Mouse (Mus musculus): ENCODE data around the gene Fkbp2. TPM values are rescaled to one million over a fixed set of nuclear protein-coding genes. Genes with fewer than 3 reads are reported as not detected.
A peak's percentile ranks its signal among the peaks of the same experiment; 100 is the strongest.
"Not testable (repeated sequence)": the region's sequence is repeated elsewhere in the genome, so short reads cannot be mapped to it uniquely, and the experiment has no call there.

Fkbp2 gene
- total RNA-seq, 1 experiment from 2014 or later = 32.4 TPM

GRCm38 (mm10) chr19:6993011-6993770 lies 12.9 kb upstream of the Fkbp2 start:
- ATAC-seq (ENCODE audit: extremely low read depth, insufficient number of reproducible peaks, low FRiP score, poor library complexity, severe bottlenecking) = no peak

- peak; percentile 94 for ATAC-seq (ENCODE audit: extremely low read depth, insufficient number of reproducible peaks, low FRiP score, poor library complexity, severe bottlenecking)
Observed at GRCm38 (mm10) chr19:6992011-6992858, 11.9 kb upstream of the Fkbp2 start, which contains the start of gene Dnajc4. TSS of gene Dnajc4 (minus strand) at chr19:6992572.

- ATAC-seq (ENCODE audit: extremely low read depth, insufficient number of reproducible peaks, low FRiP score, poor library complexity, severe bottlenecking) = not testable (repeated sequence)
Observed at GRCm38 (mm10) chr19:6991166-6991565, 10.9 kb upstream of the Fkbp2 start.

DNA sequence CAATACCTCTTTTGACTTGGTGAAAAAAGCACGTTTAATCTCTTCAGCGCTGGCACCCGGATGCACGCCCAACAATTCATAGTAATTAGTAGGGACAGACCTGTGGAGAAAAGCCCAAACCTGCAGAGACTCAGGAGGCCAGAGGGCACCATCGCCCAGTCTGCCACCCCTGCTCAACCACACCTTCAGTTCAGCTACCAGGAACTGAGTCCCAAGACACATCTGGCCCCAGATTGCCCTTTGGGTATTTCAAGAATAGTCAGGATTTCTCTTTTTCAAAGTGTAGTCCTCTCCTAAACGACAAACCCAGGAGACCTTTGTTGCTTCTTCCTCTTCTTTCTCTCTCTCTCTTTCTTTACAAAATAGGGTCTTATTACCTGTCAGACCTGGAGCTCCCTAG lies 10.4 kb upstream of the Fkbp2 start:
- no peak for ATAC-seq (ENCODE audit: extremely low read depth, insufficient number of reproducible peaks, low FRiP score, poor library complexity, severe bottlenecking)

GRCm38 (mm10) chr19:6989251-6989650 lies 8.9 kb upstream of the Fkbp2 start:
- no peak for ATAC-seq (ENCODE audit: extremely low read depth, insufficient number of reproducible peaks, low FRiP score, poor library complexity, severe bottlenecking)

DNA sequence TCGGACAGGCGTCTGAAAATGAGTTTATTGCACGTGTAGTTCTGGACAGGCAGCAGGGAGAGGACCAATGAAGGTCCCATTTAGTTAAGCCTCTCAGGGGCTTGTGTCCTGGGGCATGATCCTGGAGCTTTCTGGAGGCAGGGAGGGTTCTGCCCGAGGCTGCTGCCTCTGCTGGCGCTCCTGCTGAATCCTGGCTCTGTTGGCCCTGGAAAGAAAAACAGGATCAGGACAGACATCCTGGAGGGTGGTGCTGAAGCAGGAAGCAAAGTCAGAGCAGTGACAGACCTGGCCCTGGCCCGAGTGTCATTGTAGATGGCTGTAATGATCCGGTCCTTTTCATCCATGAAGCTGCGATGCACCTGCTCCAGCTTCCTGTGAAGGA lies 7.6 kb upstream of the Fkbp2 start:
- no peak for ATAC-seq (ENCODE audit: extremely low read depth, insufficient number of reproducible peaks, low FRiP score, poor library complexity, severe bottlenecking)

DNA sequence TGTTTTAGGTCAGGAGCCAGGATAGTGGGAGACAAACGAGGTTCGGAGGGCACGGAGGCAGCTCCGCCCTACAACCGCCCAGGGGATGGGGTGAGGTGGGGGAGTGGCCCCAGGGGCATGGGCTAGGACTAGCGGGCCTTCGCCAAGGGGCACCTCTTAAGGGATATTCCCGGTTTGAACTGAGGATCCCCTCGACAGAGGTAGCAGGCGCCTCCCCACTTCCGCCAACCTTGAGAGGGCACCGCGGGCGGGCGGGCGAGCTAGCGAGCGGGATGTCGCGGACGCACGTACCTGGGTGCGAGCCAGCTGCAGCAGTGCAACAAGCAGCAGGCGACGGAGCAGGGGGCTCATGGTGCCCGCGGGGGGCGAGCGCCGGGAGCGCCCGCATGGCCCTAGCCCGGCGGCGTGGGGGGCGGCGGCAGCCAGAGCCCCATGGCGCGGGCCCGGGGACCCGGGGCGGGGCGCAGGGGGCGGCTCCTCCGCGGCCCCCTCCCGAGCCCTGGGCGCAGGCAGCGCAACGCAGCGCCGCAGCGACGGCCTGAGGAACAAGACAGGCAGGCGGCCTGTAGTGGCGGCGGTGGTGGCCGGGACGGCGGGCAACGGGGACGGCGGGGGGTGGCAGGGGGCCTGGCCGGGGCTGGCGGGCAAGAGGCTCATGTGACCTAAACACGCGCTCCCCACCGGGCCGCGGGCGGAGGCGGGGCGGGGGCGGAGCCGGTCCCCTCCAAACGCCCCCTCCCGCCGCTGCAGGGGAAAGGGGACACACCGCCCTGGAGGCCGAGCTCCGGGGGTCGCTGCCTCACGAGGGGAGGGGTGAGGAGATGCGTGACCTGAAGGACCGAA lies 7.0 kb upstream of the Fkbp2 start, which contains the start of gene Vegfb:
TSS of gene Vegfb (minus strand) at position 591 of the 843 bp plus-strand sequence.
- ATAC-seq (ENCODE audit: extremely low read depth, insufficient number of reproducible peaks, low FRiP score, poor library complexity, severe bottlenecking) = no peak

DNA sequence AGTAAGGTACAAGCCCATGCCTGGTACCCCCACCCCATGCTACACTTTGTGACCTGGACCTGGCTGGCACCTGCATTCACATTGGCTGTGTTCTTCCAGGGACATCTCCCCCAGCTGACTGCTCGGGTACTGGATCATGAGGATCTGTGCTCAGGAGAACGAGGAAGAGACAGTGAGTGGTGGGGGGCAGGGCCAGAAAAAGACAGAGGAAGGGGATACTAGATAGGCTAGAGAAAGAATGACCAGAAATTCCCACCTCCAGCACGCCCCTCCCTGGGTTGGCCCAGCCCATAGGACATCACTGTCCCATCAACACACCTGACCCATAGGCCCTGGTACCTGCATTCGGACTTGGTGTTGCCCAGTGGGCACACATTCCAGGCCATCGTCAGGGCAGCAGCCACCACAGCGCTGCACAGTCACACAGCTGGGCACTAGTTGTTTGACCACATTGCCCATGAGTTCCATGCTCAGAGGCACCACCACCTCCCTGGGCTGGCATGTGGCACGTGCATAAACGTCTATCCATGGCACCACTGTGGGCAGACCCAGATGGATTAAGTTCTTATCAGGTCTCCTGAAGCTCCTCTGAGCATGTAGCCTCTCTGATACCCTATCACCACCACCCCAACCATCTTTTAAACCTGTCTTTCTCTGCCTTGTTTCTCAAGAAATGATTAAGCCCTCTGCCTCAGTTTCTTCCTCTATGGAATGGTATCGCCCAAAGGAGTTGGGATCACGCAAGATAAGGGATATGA lies 5.8 kb upstream of the Fkbp2 start:
- no peak for ATAC-seq (ENCODE audit: extremely low read depth, insufficient number of reproducible peaks, low FRiP score, poor library complexity, severe bottlenecking)

GRCm38 (mm10) chr19:6985300-6985699 lies 5.0 kb upstream of the Fkbp2 start:
- no peak for ATAC-seq (ENCODE audit: extremely low read depth, insufficient number of reproducible peaks, low FRiP score, poor library complexity, severe bottlenecking)

- no peak for ATAC-seq (ENCODE audit: extremely low read depth, insufficient number of reproducible peaks, low FRiP score, poor library complexity, severe bottlenecking)
Observed at GRCm38 (mm10) chr19:6983621-6984020, 3.3 kb upstream of the Fkbp2 start.

GRCm38 (mm10) chr19:6981465-6981864 lies 1.2 kb upstream of the Fkbp2 start:
- ATAC-seq (ENCODE audit: extremely low read depth, insufficient number of reproducible peaks, low FRiP score, poor library complexity, severe bottlenecking) = no peak

- peak; percentile 81 for ATAC-seq (ENCODE audit: extremely low read depth, insufficient number of reproducible peaks, low FRiP score, poor library complexity, severe bottlenecking)
Observed at GRCm38 (mm10) chr19:6979486-6980380, 568 bp downstream of the Fkbp2 start.

DNA sequence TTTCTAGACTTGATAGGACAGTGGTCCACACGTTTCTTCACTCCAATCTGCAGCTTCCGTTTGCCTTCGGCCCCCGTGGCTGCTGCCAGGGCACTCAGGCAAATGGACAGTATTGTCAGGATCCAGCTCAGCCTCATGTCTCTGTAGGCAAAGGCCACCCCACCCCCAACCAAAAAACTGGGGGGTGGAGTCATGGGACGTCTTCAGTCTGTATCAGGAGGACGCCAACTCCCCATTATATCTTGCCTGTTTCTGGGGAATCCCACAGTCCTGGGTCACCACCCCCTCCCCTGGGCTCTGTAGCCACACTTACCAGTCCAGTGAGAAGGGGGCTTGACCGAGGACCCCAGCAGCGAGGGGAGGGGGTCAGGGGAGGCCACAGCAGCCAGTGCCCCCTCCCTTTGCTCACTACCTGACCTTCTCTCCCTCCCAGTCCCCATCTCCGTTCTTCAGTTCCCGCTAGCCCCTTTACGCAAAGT lies 1.3 kb downstream of the Fkbp2 start:
- ATAC-seq (ENCODE audit: extremely low read depth, insufficient number of reproducible peaks, low FRiP score, poor library complexity, severe bottlenecking) = no peak

DNA sequence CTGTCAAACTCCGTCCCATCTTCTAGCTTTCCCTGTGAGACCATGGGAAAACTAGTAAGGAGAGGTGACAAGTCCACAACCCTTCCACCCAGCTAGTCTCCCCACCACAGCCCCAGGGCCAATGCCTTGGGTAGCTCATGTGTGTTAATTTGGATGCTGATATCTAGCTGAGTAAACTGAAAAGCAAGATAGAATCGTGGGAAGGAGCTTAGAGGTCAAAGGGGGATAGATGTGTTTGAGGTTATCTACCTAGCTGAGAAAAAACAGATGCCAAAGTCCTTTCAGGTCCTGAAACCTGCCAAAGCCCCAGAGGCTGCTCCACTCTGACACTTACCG lies 1.7 kb downstream of the Fkbp2 start:
- ATAC-seq (ENCODE audit: extremely low read depth, insufficient number of reproducible peaks, low FRiP score, poor library complexity, severe bottlenecking) = no peak

DNA sequence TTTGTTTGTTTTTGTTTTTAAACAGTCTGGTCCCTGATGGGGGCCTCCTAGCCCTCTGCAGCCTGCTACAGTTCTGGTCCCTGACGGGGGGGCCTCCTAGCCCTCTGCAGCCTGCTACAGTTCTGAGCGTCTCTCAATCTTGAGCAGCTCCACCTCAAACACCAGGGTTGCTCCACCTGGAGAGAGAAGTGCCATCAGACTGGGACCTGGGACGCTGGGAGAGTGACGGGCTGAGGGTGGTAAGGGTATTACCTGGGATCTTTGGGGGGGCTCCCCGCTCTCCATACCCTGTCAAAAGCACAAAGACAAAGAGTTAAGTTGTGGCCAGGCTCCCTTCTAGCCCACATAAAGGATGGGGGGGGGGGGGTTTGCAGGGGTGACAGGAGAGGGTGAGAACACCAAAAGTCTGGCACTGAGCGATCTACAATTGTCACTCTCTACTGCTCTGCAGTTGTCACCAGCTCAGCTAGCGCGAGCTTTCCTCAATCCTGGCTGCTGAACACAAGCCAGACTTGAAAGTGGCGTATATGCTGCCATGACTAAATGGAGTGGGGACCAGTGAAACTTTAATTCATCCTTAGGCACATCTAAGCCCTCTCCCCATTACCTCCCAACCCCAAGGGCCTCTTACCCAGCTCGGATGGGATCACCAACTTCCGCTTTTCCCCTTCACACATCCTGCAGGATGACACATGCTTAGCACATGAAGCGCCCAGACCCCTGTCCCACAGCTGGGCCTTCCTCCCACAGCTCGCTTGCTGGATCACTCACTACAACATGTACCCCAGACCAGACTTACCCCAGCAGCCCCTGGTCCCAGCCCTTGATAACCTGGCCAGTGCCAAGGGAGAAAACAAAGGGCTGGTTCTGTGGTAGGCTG lies 2.3 kb downstream of the Fkbp2 start:
- no peak for ATAC-seq (ENCODE audit: extremely low read depth, insufficient number of reproducible peaks, low FRiP score, poor library complexity, severe bottlenecking)
